ENCODE assay signal across 8 mouse cellular contexts in genomic region chr1:175693429-175693960, GRCm38 (mm10). TPM values are rescaled to one million over a fixed set of nuclear protein-coding genes. Genes with fewer than 3 reads are reported as not detected.
DNase-seq lines count a peak whose midpoint lies in the region; ATAC-seq and TF ChIP-seq lines count a peak whose summit lies in the region.

No protein-coding gene starts in this region.

- H3K27me3 ChIP-seq in heart, embryonic 15.5 days, result no peaks in the 10 kb centered on the region
- H3K27me3 ChIP-seq in limb, embryonic 12.5 days, result no peaks in the 10 kb centered on the region
- no peaks in the 10 kb centered on the region for H3K27me3 ChIP-seq in midbrain, postnatal 0 days (ENCODE audit: insufficient read depth, low read length)

- H3K4me3 ChIP-seq in heart, embryonic 15.5 days, result peak overlapping the region; percentile 93
- H3K4me3 ChIP-seq in limb, embryonic 12.5 days (replicated peaks), result peak overlapping the region; percentile 72
- peak overlapping the region; percentile 82 for H3K4me3 ChIP-seq in midbrain, postnatal 0 days (ENCODE audit: low read depth, low read length)

- H3K9me3 ChIP-seq in heart, embryonic 15.5 days (replicated peaks), result no peaks in the 10 kb centered on the region
- H3K9me3 ChIP-seq in limb, embryonic 12.5 days, result no peaks in the 10 kb centered on the region
- no peaks in the 10 kb centered on the region for H3K9me3 ChIP-seq in midbrain, postnatal 0 days (ENCODE audit: low read length)

- peaks cover 23% of the 10 kb centered on the region for H3K4me1 ChIP-seq in heart, embryonic 15.5 days (replicated peaks)
- peaks cover 11% of the 10 kb centered on the region; the same call in 1 of the 2 replicates for H3K4me1 ChIP-seq in limb, embryonic 12.5 days (replicated peaks)
- peaks cover 9% of the 10 kb centered on the region; the same call in 1 of the 2 replicates for H3K4me1 ChIP-seq in midbrain, postnatal 0 days (ENCODE audit: insufficient read depth, low read length)

- TF ChIP-seq CTCF in midbrain, postnatal 0 days (IDR thresholded peaks at IDR 0.05), result no peak

- H3K4me2 ChIP-seq in heart, embryonic 15.5 days, result peak overlapping the region; percentile 94
- peak overlapping the region; percentile 58 for H3K4me2 ChIP-seq in limb, embryonic 12.5 days
- H3K4me2 ChIP-seq in midbrain, postnatal 0 days (ENCODE audit: low read depth, low read length, poor library complexity, severe bottlenecking), result peak overlapping the region; percentile 84

- peak; percentile 18 for DNase-seq in left cerebral cortex, adult 11 months (ENCODE audit: low spot score)
- DNase-seq in left cerebral cortex, adult 18-20 months (ENCODE audit: low spot score in 2 of 2), result no peak
- peak; percentile 67 for DNase-seq in cerebellum, adult 9-10 months
- DNase-seq in midbrain, postnatal 0 days (ENCODE audit: low spot score), result no peak
- DNase-seq in frontal cortex, postnatal 14 days (ENCODE audit: low spot score in 2 of 2), result no peak

- H3K9ac ChIP-seq in heart, embryonic 15.5 days, result peak overlapping the region; percentile 38
- no peak overlapping the region for H3K9ac ChIP-seq in limb, embryonic 12.5 days (replicated peaks)
- H3K9ac ChIP-seq in midbrain, postnatal 0 days (replicated peaks; ENCODE audit: low read length, poor library complexity, severe bottlenecking), result no peak overlapping the region

- 21% methylated on average over 12 of the region's 12 CpGs for WGBS in heart, embryonic 15.5 days
- WGBS in limb, embryonic 12.5 days, result 47% methylated on average over 12 of the region's 12 CpGs
- 36% methylated on average over 12 of the region's 12 CpGs for WGBS in midbrain, postnatal 0 days

- H3K27ac ChIP-seq in heart, embryonic 15.5 days, result peak overlapping the region; percentile 87
- H3K27ac ChIP-seq in limb, embryonic 12.5 days, result no peak overlapping the region
- peak overlapping the region; percentile 65 for H3K27ac ChIP-seq in midbrain, postnatal 0 days (ENCODE audit: low read depth, low read length)

- H3K36me3 ChIP-seq in heart, embryonic 15.5 days, result no peaks in the 10 kb centered on the region
- no peaks in the 10 kb centered on the region; the same call in 1 of the 2 replicates for H3K36me3 ChIP-seq in limb, embryonic 12.5 days
- no peaks in the 10 kb centered on the region for H3K36me3 ChIP-seq in midbrain, postnatal 0 days (ENCODE audit: insufficient read depth, low read length)

- no peak for ATAC-seq in heart, embryonic 15.5 days (replicated peaks; ENCODE audit: insufficient number of reproducible peaks, insufficient read depth, low FRiP score, low read depth)
- no peak; the same call in 1 of the 2 replicates for ATAC-seq in limb, embryonic 12.5 days (ENCODE audit: insufficient number of reproducible peaks, insufficient read depth, low FRiP score, low TSS enrichment, low read depth)
- ATAC-seq in midbrain, postnatal 0 days (ENCODE audit: low FRiP score), result no peak; the same call in 1 of the 2 replicates
- no peak for ATAC-seq in monocyte, adult 5-6 weeks (replicated peaks; ENCODE audit: insufficient number of reproducible peaks, low FRiP score, low TSS enrichment, poor library complexity, severe bottlenecking)

RNA-seq across cellular contexts. Expression of gene Chml, which starts 0.8 kb away (rescaled TPM):
- total RNA-seq in left cerebral cortex, adult 18-20 months (2021), result 10 to 100 TPM; 10.8 to 11.4 TPM
- polyA plus RNA-seq in heart, embryonic 15.5 days (2015; fragmentation: Nextera tagmentation; extraction: Ambion mirVana), result 3.2 and 3.5 TPM in 2 replicates
- 3.4 and 3.9 TPM in 2 replicates for polyA plus RNA-seq in limb, embryonic 12.5 days (2016; fragmentation: Nextera tagmentation; extraction: Ambion mirVana)
- total RNA-seq in midbrain, postnatal 0 days (2014; rRNA removed), result 12.6 and 29.8 TPM in 2 replicates
- polyA plus RNA-seq in midbrain, postnatal 0 days (2015; fragmentation: Nextera tagmentation; extraction: Ambion mirVana), result 2.6 and 3.1 TPM in 2 replicates
- total RNA-seq in monocyte, adult 5-6 weeks (2017), result 11.2 to 13.9 TPM (median 13.0 TPM) in 3 replicates

RNA-seq across cellular contexts. Expression of gene Opn3, which starts 0.9 kb away (rescaled TPM):
- total RNA-seq in left cerebral cortex, adult 18-20 months (2021), result 1 to 10 TPM; 5.3 to 5.6 TPM
- 10.6 and 11.0 TPM in 2 replicates for polyA plus RNA-seq in heart, embryonic 15.5 days (2015; fragmentation: Nextera tagmentation; extraction: Ambion mirVana)
- polyA plus RNA-seq in limb, embryonic 12.5 days (2016; fragmentation: Nextera tagmentation; extraction: Ambion mirVana), result 7.4 and 8.2 TPM in 2 replicates
- total RNA-seq in midbrain, postnatal 0 days (2014; rRNA removed), result 16.2 and 19.3 TPM in 2 replicates
- polyA plus RNA-seq in midbrain, postnatal 0 days (2015; fragmentation: Nextera tagmentation; extraction: Ambion mirVana), result 9.5 and 10.4 TPM in 2 replicates
- total RNA-seq in monocyte, adult 5-6 weeks (2017), result 0.29 to 0.78 TPM in 2 of 3 replicates, not detected in the other

RNA-seq across cellular contexts. Expression of gene Wdr64, which starts 4.9 kb away (rescaled TPM):
- not detected for total RNA-seq in left cerebral cortex, adult 18-20 months (2021)
- not detected in 2 replicates for polyA plus RNA-seq in heart, embryonic 15.5 days (2015; fragmentation: Nextera tagmentation; extraction: Ambion mirVana)
- not detected in 2 replicates for polyA plus RNA-seq in limb, embryonic 12.5 days (2016; fragmentation: Nextera tagmentation; extraction: Ambion mirVana)
- total RNA-seq in midbrain, postnatal 0 days (2014; rRNA removed), result not detected in 2 replicates
- not detected in 2 replicates for polyA plus RNA-seq in midbrain, postnatal 0 days (2015; fragmentation: Nextera tagmentation; extraction: Ambion mirVana)
- total RNA-seq in monocyte, adult 5-6 weeks (2017), result not detected in 3 replicates

Comparison
In these comparisons a context has a peak if more than half of its experiments do, and no peak if none do; other contexts are left out.
1. DNase-seq: peak in left cerebral cortex, adult 11 months (single experiment) and cerebellum, adult 9-10 months (single experiment); none in left cerebral cortex, adult 18-20 months (0 of 2), midbrain, postnatal 0 days (single experiment) and frontal cortex, postnatal 14 days (0 of 2).
2. Peak in every context shown above with its lines, with median percentiles within 50 percentile points of each other: H3K4me2 ChIP-seq and H3K4me3 ChIP-seq.